Mouse (Mus musculus): ENCODE results near the gene 2410002F23Rik. TPM values are rescaled to one million over a fixed set of nuclear protein-coding genes. Genes with fewer than 3 reads are reported as not detected.

2410002F23Rik gene
- polyA plus RNA-seq, 1 experiment from 2014 or later: 59.5 TPM

DNA sequence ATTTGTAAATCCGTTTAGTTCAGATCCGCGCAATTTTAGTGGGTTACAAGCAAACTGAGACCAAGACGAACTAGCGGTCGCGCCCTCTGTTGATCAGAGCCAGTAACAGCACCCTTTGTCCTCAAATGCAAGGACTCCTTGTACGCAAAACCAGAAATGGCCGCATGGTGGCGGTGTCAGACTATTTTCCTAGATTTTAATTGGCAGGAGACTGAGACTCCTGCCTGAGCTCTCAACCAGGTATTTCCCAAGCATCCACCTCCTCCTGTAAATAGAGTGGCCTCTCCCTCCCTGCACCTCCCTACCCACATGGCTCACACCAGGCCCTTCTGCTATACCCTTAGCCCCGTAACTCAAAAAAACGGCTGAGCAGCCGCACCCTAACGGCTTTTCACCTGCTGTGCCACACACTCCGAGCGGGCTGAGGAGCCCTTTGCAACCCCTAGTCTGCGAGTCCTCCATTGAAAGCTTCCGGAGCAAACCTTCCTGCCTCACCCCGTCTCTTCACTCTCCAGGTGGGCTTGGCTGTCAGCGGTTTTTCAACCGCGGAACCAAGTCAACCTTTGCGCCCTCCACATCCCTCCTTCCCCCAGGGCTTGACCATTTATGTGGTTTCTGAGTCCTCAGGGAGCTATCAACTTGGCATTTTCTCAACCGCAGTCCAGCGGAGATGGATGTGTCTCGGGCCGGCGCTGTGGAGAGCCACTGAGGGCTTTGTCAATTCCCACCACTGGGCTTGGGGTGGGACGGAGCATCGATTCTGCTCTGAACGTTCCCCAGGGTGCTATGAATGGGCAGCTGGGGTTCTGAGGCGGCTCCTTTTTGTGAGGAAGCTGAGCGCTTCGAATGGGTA, 16.5 kb downstream of the 2410002F23Rik start:
- Histone ChIP-seq H3K9ac (no peak overlapping the region), H3K4me3 (0 out of 2 replicates have a peak overlapping the region, but pooled peaks have one; percentile 0)
- peak; percentile 64; the same call in 1 of the 2 replicates for ATAC-seq (replicated peaks; ENCODE audit: insufficient number of reproducible peaks, insufficient read depth, low FRiP score, low read depth)

DNA sequence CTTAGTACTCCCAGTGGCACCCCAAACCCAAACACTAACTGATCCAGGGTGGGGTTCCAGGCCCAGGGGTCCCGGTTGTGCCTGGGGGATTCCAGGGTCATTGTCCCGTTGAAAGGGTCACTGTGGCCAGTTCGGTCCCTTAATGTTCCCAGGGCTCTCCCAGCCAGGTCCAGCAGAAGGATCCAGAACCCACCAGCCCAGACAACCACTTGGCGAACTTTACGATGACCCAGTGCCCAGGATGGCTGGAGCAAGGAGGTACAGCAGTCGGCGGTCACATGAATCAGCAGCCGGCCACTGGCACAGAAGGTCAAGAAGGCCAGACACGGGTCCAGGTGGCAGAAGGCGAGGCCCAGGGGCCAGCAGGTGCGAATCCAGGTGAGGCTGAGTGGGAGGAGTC, 21.6 kb downstream of the 2410002F23Rik start:
- ATAC-seq (replicated peaks; ENCODE audit: insufficient number of reproducible peaks, insufficient read depth, low FRiP score, low read depth): no peak
- H3K4me1 ChIP-seq (replicated peaks): peaks cover 3% of the 10 kb centered on the region; the same call in 1 of the 2 replicates
- H3K27me3 ChIP-seq: peaks cover 35% of the 10 kb centered on the region
- no peak overlapping the region for H3K9ac ChIP-seq
- no peaks in the 10 kb centered on the region for H3K9me3 ChIP-seq (replicated peaks)
- no peak overlapping the region for H3K27ac ChIP-seq
- no peak overlapping the region for H3K4me3 ChIP-seq
- H3K4me2 ChIP-seq: no peak overlapping the region
- no peaks in the 10 kb centered on the region for H3K36me3 ChIP-seq
- 70% methylated on average over 11 of the region's 11 CpGs for WGBS

More for the DNA sequence above, 16.5 kb downstream of the 2410002F23Rik start:
- H3K9me3 ChIP-seq (replicated peaks): no peaks in the 10 kb centered on the region
- H3K27ac ChIP-seq: no peak overlapping the region
- peaks cover 34% of the 10 kb centered on the region for H3K27me3 ChIP-seq
- H3K4me2 ChIP-seq: peak overlapping the region; percentile 44
- no peaks in the 10 kb centered on the region for H3K36me3 ChIP-seq
- H3K4me1 ChIP-seq (replicated peaks): peaks cover 6% of the 10 kb centered on the region; the same call in 1 of the 2 replicates
- WGBS: 3% methylated on average over 34 of the region's 34 CpGs

DNA sequence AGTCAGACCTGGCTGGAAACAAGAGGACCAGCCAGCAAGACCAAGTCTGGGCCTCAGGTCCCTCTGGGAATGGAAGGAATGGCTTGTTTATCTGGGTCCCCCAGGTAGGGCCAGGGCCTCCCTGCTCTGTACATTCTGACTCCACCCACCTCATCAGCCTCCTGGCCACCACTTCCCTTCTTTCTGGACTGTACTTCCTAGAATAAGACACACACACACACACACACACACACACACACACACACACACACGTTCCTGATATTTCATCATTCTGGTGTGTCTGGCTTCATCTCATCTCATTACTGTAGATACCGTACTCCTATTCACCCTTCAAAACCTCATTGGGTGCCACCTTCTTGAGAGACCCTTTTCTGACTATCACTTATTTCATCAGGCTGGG, 22.9 kb downstream of the 2410002F23Rik start:
- Histone ChIP-seq H3K4me3 (no peak overlapping the region), H3K4me2 (no peak overlapping the region), H3K36me3 (no peaks in the 10 kb centered on the region), H3K27ac (no peak overlapping the region), H3K9ac (no peak overlapping the region), H3K27me3 (peaks cover 32% of the 10 kb centered on the region), H3K9me3 (replicated peaks) (no peaks in the 10 kb centered on the region), H3K4me1 (replicated peaks) (no peaks in the 10 kb centered on the region)
- 74% methylated on average over 2 of the region's 2 CpGs for WGBS
- no peak for ATAC-seq (replicated peaks; ENCODE audit: insufficient number of reproducible peaks, insufficient read depth, low FRiP score, low read depth)

DNA sequence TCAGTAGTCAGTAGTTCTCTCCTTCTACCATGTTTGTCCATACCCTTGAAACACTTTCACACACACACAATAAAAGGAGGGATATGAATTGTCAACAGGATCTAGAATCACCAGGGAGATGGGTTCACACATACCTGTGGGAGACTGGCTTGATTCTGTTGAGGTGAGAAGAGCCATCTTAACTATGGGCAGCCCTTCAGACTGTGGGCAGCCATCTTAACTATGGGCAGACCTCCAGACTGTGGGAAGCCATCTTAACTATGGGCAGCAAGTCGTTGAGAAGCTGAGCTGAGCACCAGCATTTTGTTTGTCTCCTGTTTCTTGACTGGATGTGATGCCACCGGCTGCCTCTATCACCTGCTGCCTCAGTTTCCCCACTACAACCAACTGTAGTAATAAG, 24.8 kb downstream of the 2410002F23Rik start:
- no peaks in the 10 kb centered on the region for H3K36me3 ChIP-seq
- 68% methylated on average over 2 of the region's 2 CpGs for WGBS
- ATAC-seq (replicated peaks; ENCODE audit: insufficient number of reproducible peaks, insufficient read depth, low FRiP score, low read depth): no peak
- H3K27me3 ChIP-seq: peaks cover 28% of the 10 kb centered on the region
- no peak overlapping the region for H3K4me2 ChIP-seq
- H3K9me3 ChIP-seq (replicated peaks): no peaks in the 10 kb centered on the region
- no peak overlapping the region for H3K4me3 ChIP-seq
- H3K27ac ChIP-seq: no peak overlapping the region
- H3K9ac ChIP-seq: no peak overlapping the region
- no peaks in the 10 kb centered on the region for H3K4me1 ChIP-seq (replicated peaks)

DNA sequence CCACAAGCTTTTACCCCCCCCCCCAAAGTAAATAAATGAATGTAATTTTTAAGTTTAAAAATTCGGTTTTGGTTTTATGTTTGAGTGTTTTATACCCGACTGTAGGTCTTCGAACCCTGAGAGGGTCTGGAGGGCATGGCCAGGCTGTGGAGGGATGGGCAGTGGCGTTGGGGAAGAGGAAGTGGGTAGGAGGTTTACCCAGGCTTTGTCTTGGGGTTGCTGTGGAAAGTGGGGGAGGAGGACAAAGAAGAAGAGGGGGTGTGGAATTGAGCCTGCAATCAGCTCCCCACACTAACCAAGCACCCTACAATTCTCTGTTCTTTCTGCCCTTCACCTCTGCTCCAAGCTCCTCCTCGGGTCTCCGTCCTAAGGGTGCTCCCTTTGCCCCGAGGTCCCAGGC, 26.0 kb downstream of the 2410002F23Rik start:
- ATAC-seq (replicated peaks; ENCODE audit: insufficient number of reproducible peaks, insufficient read depth, low FRiP score, low read depth): no peak
- 82% methylated on average over 7 of the region's 7 CpGs for WGBS
- Histone ChIP-seq H3K36me3 (no peaks in the 10 kb centered on the region), H3K9me3 (replicated peaks) (no peaks in the 10 kb centered on the region), H3K27me3 (peaks cover 24% of the 10 kb centered on the region), H3K27ac (no peak overlapping the region), H3K4me3 (no peak overlapping the region), H3K4me1 (replicated peaks) (no peaks in the 10 kb centered on the region), H3K4me2 (no peak overlapping the region), H3K9ac (no peak overlapping the region)

DNA sequence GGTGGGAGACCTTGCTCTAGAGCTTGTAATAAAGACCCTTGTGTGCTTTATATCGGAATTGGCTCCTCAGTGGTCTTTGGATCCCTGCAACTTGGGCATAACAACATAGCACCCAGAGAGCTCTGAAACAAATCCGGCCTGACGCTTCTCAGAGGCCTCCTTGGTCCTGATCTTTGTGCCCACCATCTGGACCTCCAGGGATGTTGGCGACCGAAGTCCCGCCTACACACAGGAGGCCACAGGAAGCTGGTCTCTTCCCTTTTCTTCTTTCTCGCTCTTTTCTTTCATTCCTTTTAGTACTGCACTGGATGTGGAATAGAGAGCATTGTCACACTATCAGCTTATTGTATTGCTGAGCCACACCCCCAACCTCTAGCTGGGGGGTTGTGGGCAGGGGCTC, 26.9 kb downstream of the 2410002F23Rik start:
- no peak for ATAC-seq (replicated peaks; ENCODE audit: insufficient number of reproducible peaks, insufficient read depth, low FRiP score, low read depth)
- Histone ChIP-seq H3K4me3 (no peak overlapping the region), H3K9ac (no peak overlapping the region), H3K9me3 (replicated peaks) (no peaks in the 10 kb centered on the region), H3K27me3 (peaks cover 17% of the 10 kb centered on the region), H3K4me1 (replicated peaks) (no peaks in the 10 kb centered on the region), H3K36me3 (no peaks in the 10 kb centered on the region), H3K4me2 (no peak overlapping the region), H3K27ac (no peak overlapping the region)
- 65% methylated on average over 7 of the region's 7 CpGs for WGBS

DNA sequence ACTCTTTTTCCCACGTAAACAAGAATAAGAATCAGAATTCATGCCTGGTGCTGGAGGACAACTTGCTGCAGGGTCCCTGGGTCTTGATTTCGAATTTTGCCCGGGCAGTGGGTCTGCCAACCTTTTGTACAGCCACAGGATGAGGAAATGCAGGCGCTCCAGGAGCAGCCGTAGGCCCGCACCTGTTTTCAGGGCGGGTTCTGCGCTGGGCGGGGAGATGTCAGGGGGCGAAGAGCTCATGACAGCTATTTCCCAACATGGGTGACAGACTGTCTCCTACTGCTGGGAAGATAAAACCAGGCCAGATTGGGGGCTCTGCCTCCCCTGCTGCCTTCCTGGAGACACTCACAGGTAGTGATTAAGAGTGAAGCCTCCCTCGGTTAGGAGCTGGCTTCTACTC, 27.6 kb downstream of the 2410002F23Rik start:
- ATAC-seq (replicated peaks; ENCODE audit: insufficient number of reproducible peaks, insufficient read depth, low FRiP score, low read depth): no peak
- no peak overlapping the region for H3K27ac ChIP-seq
- H3K27me3 ChIP-seq: peaks cover 16% of the 10 kb centered on the region
- no peaks in the 10 kb centered on the region for H3K36me3 ChIP-seq
- 28% methylated on average over 11 of the region's 11 CpGs for WGBS
- no peak overlapping the region for H3K9ac ChIP-seq
- no peak overlapping the region for H3K4me3 ChIP-seq
- no peaks in the 10 kb centered on the region for H3K9me3 ChIP-seq (replicated peaks)
- H3K4me2 ChIP-seq: no peak overlapping the region
- no peaks in the 10 kb centered on the region for H3K4me1 ChIP-seq (replicated peaks)

DNA sequence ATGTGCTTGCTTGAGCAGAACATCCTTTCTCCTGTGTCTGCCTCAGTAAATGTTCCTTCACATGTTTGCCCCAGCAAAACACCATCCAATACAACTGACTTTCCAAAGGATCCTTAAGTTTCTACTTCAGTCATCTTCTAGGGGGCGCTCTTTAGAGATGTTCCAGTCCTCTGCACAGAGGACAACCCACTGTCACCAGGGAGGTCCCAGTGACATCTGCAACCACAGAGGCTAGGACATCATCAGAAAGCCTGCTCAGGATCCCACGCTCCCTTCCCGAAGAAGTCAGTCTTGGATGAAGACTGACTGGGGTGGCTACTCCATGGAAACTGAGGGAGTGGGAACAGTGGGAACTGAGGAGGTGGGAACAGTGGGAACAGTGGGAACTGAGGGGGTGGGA, 29.0 kb downstream of the 2410002F23Rik start:
- Histone ChIP-seq H3K9ac (no peak overlapping the region), H3K4me2 (no peak overlapping the region), H3K9me3 (replicated peaks) (no peaks in the 10 kb centered on the region), H3K4me3 (no peak overlapping the region), H3K4me1 (replicated peaks) (no peaks in the 10 kb centered on the region), H3K36me3 (no peaks in the 10 kb centered on the region), H3K27me3 (peaks cover 16% of the 10 kb centered on the region), H3K27ac (no peak overlapping the region)
- ATAC-seq (replicated peaks; ENCODE audit: insufficient number of reproducible peaks, insufficient read depth, low FRiP score, low read depth): no peak
- 78% methylated on average over 3 of the region's 3 CpGs for WGBS

DNA sequence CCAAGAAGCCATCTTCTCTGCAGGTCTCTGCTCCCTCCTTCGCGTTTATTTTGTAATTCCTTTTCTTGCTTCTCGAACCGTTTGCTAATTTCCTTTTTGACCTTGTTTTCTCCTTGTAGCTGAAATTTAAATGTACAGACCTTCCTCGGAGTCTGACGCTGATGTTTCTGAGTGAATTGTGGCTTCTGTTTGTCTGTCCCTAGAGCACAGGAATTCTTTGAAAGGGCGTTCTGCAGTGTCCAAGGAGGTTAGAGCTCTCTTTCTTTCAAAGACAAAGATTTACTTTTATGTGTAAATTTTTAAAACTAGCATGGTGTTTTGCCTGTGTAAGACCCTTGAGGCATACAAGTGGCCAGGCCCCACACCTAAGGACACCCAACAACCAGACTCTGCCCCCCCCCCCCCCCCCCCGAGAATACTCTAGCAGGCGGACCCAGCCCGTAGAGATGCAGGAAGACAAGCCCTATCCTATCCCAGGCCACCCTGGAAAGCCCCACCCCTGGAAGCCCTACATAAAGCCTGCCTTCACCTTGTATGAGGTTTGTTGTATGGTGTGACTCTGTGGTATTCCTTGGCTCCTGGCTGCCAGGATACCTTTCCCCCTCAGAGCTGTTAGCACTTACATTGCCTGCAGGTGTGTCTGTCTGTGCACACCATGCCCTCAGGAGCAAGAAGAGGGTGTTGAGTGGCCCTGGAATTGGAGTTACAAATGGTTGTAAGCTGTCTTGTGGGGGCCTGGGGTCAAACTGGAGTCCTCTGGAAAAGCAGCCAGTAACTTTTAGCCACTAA, 30.1 kb downstream of the 2410002F23Rik start:
- no peak overlapping the region for H3K4me3 ChIP-seq
- H3K27ac ChIP-seq: no peak overlapping the region
- H3K27me3 ChIP-seq: peaks cover 19% of the 10 kb centered on the region
- no peak overlapping the region for H3K9ac ChIP-seq
- H3K36me3 ChIP-seq: no peaks in the 10 kb centered on the region
- 63% methylated on average over 10 of the region's 10 CpGs for WGBS
- H3K9me3 ChIP-seq (replicated peaks): no peaks in the 10 kb centered on the region
- no peak for ATAC-seq (replicated peaks; ENCODE audit: insufficient number of reproducible peaks, insufficient read depth, low FRiP score, low read depth)
- H3K4me2 ChIP-seq: no peak overlapping the region
- no peaks in the 10 kb centered on the region for H3K4me1 ChIP-seq (replicated peaks)

DNA sequence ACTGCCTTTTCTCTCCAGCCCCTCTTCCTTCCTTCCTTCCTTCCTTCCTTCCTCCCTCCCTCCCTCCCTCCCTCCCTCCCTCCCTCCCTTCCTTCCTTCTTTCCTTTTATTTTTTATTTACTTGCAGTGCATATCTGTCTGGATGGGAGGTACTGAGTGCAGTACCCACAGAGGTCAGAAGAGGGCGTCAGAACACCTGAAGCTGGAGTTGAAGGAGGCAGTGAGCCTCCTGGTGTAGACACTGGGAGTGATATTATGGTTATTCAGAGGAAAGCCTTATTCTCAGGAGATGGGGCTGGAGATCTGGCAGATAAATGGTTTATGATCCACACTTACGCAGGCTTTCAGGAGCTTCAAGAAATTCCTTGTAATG, 30.7 kb downstream of the 2410002F23Rik start:
- H3K9me3 ChIP-seq (replicated peaks): no peaks in the 10 kb centered on the region
- H3K4me3 ChIP-seq: no peak overlapping the region
- H3K27ac ChIP-seq: no peak overlapping the region
- no peak overlapping the region for H3K4me2 ChIP-seq
- no peak overlapping the region for H3K9ac ChIP-seq
- no peaks in the 10 kb centered on the region for H3K36me3 ChIP-seq
- peaks cover 21% of the 10 kb centered on the region for H3K27me3 ChIP-seq
- no peak for ATAC-seq (replicated peaks; ENCODE audit: insufficient number of reproducible peaks, insufficient read depth, low FRiP score, low read depth)
- no peaks in the 10 kb centered on the region for H3K4me1 ChIP-seq (replicated peaks)
- WGBS: 46% methylated on average over 2 of the region's 2 CpGs

DNA sequence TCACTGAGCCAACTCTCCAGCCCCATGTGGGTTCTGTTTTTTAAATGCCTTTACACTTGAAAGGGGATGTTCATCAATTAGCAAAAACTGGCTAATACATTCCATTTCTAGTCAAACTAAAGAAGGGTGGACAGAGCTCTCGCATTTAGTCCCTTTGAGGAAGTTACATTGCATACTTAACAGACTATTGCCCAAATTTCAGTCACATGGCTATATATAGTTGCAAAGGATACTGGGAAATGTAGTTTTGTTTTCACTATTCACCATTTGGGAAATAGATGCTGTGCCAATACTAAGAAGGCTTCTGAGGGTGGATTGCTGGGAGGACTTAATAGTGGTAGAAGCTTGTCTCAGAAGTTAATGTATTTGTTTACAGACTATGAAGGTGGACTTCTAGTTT, 34.4 kb downstream of the 2410002F23Rik start:
- 52% methylated on average over 1 of the region's 1 CpGs for WGBS
- Histone ChIP-seq H3K36me3 (no peaks in the 10 kb centered on the region), H3K4me3 (no peak overlapping the region), H3K27me3 (0 out of 2 replicates have a peak, but pooled peaks cover 10% of the 10 kb centered on the region), H3K4me1 (replicated peaks) (no peaks in the 10 kb centered on the region), H3K27ac (no peak overlapping the region), H3K9me3 (replicated peaks) (no peaks in the 10 kb centered on the region), H3K4me2 (no peak overlapping the region), H3K9ac (no peak overlapping the region)
- ATAC-seq (replicated peaks; ENCODE audit: insufficient number of reproducible peaks, insufficient read depth, low FRiP score, low read depth): no peak

Measured in heart, embryonic 15.5 days (tissue).